Mouse (Mus musculus): ENCODE results near the gene Gna15. TPM values are rescaled to one million over a fixed set of nuclear protein-coding genes. Genes with fewer than 3 reads are reported as not detected.

Gene Gna15
- total and polyA plus RNA-seq, 3 experiments: 1.1 to 1.5 (median 1.2) TPM

DNA sequence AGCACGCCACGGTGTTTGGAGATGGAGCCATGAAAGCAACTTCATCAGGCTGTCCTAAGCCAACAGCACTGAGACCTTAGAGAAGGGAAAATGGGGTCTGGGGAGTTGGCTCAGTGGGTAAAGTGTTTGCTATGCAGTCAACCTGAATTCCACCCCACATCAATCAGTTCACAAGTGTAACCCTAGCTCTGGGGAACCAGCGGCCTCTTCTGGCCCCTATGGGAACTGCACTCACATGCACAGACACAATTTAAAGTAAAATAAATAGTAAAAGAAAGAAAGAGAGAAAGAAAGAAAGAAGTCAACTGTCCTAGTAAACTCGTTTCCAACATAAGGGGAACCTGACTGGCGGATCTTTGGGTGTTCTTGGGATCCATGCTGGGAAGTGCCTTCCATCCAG, 10.2 kb downstream of the Gna15 start:
- H3K79me2 ChIP-seq (replicated peaks; ENCODE audit: control insufficient read depth, insufficient read depth, low read length): no peaks in the 10 kb centered on the region
- peaks cover 1% of the 10 kb centered on the region; the same call in 1 of the 2 replicates for H3K4me1 ChIP-seq (ENCODE audit: control insufficient read depth, insufficient read depth, low read length)
- WGBS: 83% methylated on average over 5 of the region's 5 CpGs
- no peak overlapping the region for H3K9ac ChIP-seq (ENCODE audit: low read depth, low read length)
- no peaks in the 10 kb centered on the region for H3K36me3 ChIP-seq (ENCODE audit: control insufficient read depth, insufficient read depth, low read length)
- H3K27ac ChIP-seq: no peak overlapping the region
- TF ChIP-seq POLR2A (IDR thresholded peaks at IDR 0.05; ENCODE audit: insufficient read depth, low read depth, low read length) (no peak), CTCF (IDR thresholded peaks at IDR 0.05) (peak; percentile 23; the same call in 1 of the 2 replicates), EP300 (IDR thresholded peaks at IDR 0.05; ENCODE audit: insufficient read depth, low read depth, low read length) (no peak)
- H3K27me3 ChIP-seq (ENCODE audit: control insufficient read depth, insufficient read depth, low read length): no peaks in the 10 kb centered on the region
- no peak for DNase-seq
- H3K4me3 ChIP-seq: no peak overlapping the region
- intact Hi-C loops (cut with DNase I): no loop called here

DNA sequence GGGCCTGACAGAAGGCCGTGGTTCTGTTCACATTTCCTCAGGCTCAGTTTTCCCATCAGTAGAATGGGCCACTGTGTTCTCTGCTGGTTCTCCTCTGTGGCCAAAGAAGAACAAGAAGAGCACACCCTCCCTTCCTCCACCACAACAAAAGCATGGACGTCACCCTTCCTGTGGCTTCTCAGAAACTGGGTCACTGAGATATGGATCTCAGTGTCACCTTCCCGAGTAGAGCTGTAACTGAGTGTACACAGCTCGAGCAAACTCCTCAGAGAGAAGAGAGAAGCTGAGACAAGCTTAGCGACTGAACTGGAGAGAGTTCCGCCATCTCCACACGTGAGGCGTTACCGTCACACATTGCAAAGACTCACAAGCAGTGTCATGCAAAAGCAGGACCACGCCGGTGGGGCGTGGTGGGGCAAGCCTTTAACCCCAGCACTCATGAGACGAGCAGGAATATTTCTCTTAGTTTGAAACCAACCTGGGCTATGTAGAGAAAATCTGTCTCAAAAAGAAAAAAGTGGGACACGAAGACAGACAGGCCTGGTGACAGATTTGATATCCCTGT, 13.7 kb downstream of the Gna15 start:
- no peaks in the 10 kb centered on the region for H3K36me3 ChIP-seq (ENCODE audit: control insufficient read depth, insufficient read depth, low read length)
- H3K4me3 ChIP-seq: no peak overlapping the region
- no peak for DNase-seq
- peak overlapping the region; percentile 41; the same call in 1 of the 2 replicates for H3K27ac ChIP-seq
- WGBS: 55% methylated on average over 14 of the region's 14 CpGs
- H3K79me2 ChIP-seq (replicated peaks; ENCODE audit: control insufficient read depth, insufficient read depth, low read length): no peaks in the 10 kb centered on the region
- TF ChIP-seq CTCF (IDR thresholded peaks at IDR 0.05) (no peak), EP300 (IDR thresholded peaks at IDR 0.05; ENCODE audit: insufficient read depth, low read depth, low read length) (peak; percentile 51; the same call in 1 of the 2 replicates)
- no peak overlapping the region for H3K9ac ChIP-seq (ENCODE audit: low read depth, low read length)
- H3K4me1 ChIP-seq (ENCODE audit: control insufficient read depth, insufficient read depth, low read length): peaks cover 1% of the 10 kb centered on the region; the same call in 1 of the 2 replicates
- intact Hi-C loops (cut with DNase I): no loop called here
- no peaks in the 10 kb centered on the region for H3K27me3 ChIP-seq (ENCODE audit: control insufficient read depth, insufficient read depth, low read length)

DNA sequence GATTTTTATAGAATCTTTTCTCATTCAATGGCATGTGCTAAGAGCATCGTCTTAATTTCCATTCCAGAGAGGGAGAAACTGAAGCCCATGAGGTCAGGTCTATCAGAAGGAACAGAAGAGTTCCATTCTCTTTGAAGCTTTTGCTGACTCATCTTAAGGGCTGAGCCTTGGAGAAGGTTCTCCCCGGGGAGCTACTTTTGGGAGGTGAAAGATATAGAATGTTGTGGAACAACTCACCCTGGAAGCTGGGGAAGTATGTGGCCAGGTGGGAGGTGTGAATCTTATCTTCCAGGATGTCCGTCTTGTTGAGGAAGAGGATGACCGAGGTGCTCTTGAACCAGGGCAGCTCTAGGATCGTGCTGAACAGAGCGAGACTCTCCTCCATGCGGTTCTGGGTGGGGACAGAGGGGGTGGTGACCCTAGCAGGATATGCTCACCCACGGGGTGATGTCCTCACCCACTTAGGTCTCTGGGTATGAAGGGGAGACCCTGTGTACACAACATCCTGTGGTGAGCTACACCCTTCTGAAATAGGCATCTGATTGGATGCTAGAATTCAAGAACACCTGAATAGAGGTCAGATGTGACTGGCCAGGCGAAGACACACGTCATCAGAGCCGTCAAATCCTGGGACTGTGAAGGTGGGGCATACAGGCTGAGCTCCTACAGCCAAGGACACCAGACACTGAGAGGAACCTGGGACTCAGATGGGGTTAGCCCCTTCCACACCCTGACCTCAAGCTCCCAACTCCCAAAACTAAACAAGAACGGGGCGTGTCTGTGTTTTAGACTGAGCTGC, 16.1 kb downstream of the Gna15 start:
- no peaks in the 10 kb centered on the region for H3K36me3 ChIP-seq (ENCODE audit: control insufficient read depth, insufficient read depth, low read length)
- DNase-seq: no peak
- H3K27me3 ChIP-seq (ENCODE audit: control insufficient read depth, insufficient read depth, low read length): no peaks in the 10 kb centered on the region
- intact Hi-C loops (cut with DNase I): no loop called here
- H3K9ac ChIP-seq (ENCODE audit: low read depth, low read length): no peak overlapping the region
- TF ChIP-seq POLR2A (IDR thresholded peaks at IDR 0.05; ENCODE audit: insufficient read depth, low read depth, low read length): no peak
- TF ChIP-seq CTCF (IDR thresholded peaks at IDR 0.05): no peak
- no peak for TF ChIP-seq EP300 (IDR thresholded peaks at IDR 0.05; ENCODE audit: insufficient read depth, low read depth, low read length)
- no peaks in the 10 kb centered on the region for H3K79me2 ChIP-seq (replicated peaks; ENCODE audit: control insufficient read depth, insufficient read depth, low read length)
- no peak overlapping the region for H3K4me3 ChIP-seq
- no peak overlapping the region for H3K27ac ChIP-seq
- peaks cover 1% of the 10 kb centered on the region; the same call in 1 of the 2 replicates for H3K4me1 ChIP-seq (ENCODE audit: control insufficient read depth, insufficient read depth, low read length)
- WGBS: 57% methylated on average over 13 of the region's 13 CpGs

DNA sequence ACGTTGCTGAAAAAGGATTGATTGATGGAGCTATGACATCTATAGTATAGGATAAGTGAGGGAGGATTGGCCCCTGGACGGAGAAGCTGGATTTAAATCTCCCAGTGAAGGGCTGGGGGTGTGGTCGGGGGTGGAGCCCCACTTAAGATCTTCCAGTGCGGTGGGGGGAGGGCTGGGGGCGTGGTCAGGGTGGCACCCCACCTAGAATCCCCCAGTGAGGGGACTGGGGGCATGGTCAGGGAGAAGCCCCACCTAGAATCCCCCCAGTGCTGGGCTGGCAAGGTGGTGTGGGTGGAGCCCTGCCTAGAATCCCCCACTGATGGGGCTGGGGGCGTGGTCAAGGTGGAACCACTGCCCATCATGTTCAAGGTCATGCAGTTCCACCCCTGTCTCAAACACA, 16.9 kb downstream of the Gna15 start:
- Histone ChIP-seq H3K27ac (no peak overlapping the region), H3K4me3 (no peak overlapping the region), H3K79me2 (replicated peaks; ENCODE audit: control insufficient read depth, insufficient read depth, low read length) (no peaks in the 10 kb centered on the region), H3K36me3 (ENCODE audit: control insufficient read depth, insufficient read depth, low read length) (no peaks in the 10 kb centered on the region), H3K9ac (ENCODE audit: low read depth, low read length) (no peak overlapping the region), H3K27me3 (ENCODE audit: control insufficient read depth, insufficient read depth, low read length) (no peaks in the 10 kb centered on the region), H3K4me1 (ENCODE audit: control insufficient read depth, insufficient read depth, low read length) (peaks cover 3% of the 10 kb centered on the region; the same call in 1 of the 2 replicates)
- DNase-seq: no peak
- WGBS: 41% methylated on average over 6 of the region's 6 CpGs
- intact Hi-C loops (cut with DNase I): no loop called here
- TF ChIP-seq EP300 (IDR thresholded peaks at IDR 0.05; ENCODE audit: insufficient read depth, low read depth, low read length): no peak

DNA sequence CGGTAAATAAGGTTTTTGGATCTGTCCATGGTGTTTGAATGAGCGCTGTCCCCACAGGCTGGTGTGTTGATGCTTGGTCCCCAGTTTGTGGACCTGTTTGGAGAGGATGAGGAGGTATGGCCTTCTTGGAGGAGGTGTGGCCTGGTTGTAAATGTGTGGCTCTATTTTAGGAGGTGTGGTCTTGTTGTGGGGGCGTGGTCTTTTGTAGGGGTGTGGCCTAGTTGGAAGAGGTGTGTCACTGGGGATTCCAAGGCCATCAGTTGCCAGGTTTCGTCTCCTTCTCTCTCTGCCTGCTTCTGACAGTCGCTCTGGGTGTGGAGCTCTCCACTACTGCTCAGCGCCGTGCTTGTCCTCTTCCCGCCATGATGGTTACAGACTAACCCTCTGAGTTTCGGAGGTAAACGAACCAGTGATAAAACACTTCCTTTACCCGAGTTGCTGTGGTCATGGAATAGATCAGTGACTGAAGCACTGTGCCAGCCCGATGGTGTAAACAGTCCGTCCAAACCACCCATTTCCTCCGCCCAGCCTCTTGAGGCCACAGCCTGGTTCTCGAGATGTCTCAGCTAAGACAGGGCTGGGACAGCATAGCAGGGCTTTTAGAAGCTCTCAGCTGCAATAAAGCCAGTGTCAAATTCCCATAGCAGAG, 18.9 kb downstream of the Gna15 start:
- 69% methylated on average over 15 of the region's 15 CpGs for WGBS
- Histone ChIP-seq H3K27me3 (ENCODE audit: control insufficient read depth, insufficient read depth, low read length) (no peaks in the 10 kb centered on the region), H3K79me2 (replicated peaks; ENCODE audit: control insufficient read depth, insufficient read depth, low read length) (no peaks in the 10 kb centered on the region), H3K4me1 (ENCODE audit: control insufficient read depth, insufficient read depth, low read length) (peaks cover 1% of the 10 kb centered on the region; the same call in 1 of the 2 replicates), H3K27ac (no peak overlapping the region), H3K36me3 (ENCODE audit: control insufficient read depth, insufficient read depth, low read length) (no peaks in the 10 kb centered on the region), H3K9ac (ENCODE audit: low read depth, low read length) (no peak overlapping the region), H3K4me3 (no peak overlapping the region)
- intact Hi-C loops (cut with DNase I): no loop called here
- no peak for TF ChIP-seq CTCF (IDR thresholded peaks at IDR 0.05)
- no peak for TF ChIP-seq EP300 (IDR thresholded peaks at IDR 0.05; ENCODE audit: insufficient read depth, low read depth, low read length)
- no peak for TF ChIP-seq POLR2A (IDR thresholded peaks at IDR 0.05; ENCODE audit: insufficient read depth, low read depth, low read length)
- no peak for DNase-seq

All from heart, adult 2 months (tissue).